Mouse (Mus musculus) E14TG2a.4 (cell line): ENCODE results near the gene Grb14.

Experiments
- H3K27me3 ChIP-seq: 2 replicates; pipeline ENCODE4 v1.6.1; 2014; ENCODE audit warnings: low read length, control low read depth; ENCODE audit not compliant: insufficient read depth
- H3K36me3 ChIP-seq: 2 replicates; pipeline ENCODE4 v1.6.1; 2014; ENCODE audit warnings: low read length, control low read depth; ENCODE audit not compliant: insufficient read depth
- H3K4me1 ChIP-seq: replicated peaks from 2 replicates; pipeline ENCODE4 v1.6.1; 2014; ENCODE audit warnings: low read depth, low read length, control low read depth
- H3K4me3 ChIP-seq: replicated peaks from 2 replicates; pipeline ENCODE4 v1.5.1; 2014; ENCODE audit warnings: mild to moderate bottlenecking, low read length
- H3K9me3 ChIP-seq: 2 replicates; pipeline ENCODE4 v1.6.1; 2014; ENCODE audit warnings: low read length, control low read depth
- CTCF ChIP-seq: conservative IDR thresholded peaks from 2 replicates; pipeline ENCODE4 v1.5.1; 2014; ENCODE audit warnings: low read length
- NANOG ChIP-seq: IDR thresholded peaks from 2 replicates; pipeline ENCODE4 v1.6.1; 2014; ENCODE audit warnings: borderline replicate concordance, low read length, mixed read lengths
- POU5F1 ChIP-seq: IDR thresholded peaks from 2 replicates; pipeline ENCODE4 v1.6.1; 2014; ENCODE audit warnings: low read length, borderline replicate concordance

Gene Grb14

DNA sequence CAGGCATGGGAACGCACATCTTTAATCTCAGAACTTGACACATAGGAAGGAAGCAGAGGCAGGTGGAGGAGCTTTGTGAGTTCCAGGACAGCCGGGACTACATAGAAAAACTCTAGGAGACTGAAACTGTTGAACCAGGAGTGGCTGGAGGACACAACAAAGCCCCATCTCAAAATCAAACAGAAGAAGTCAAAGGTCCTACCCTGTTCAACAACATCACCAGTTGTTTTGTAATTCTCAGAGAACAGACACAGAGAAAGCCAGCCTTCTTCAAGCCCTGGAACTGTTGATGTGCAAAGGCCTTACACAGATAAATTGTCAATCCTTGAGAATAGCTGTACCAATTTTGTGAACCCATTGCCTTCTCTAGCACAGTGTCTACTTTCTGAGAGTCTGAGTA is 29.7 kb downstream of the Grb14 start:
- Histone ChIP-seq H3K4me1 (no peaks in the 10 kb centered on the region), H3K4me3 (no peak overlapping the region), H3K36me3 (no peaks in the 10 kb centered on the region), H3K9me3 (no peaks in the 10 kb centered on the region), H3K27me3 (no peaks in the 10 kb centered on the region)
- no peak for TF ChIP-seq POU5F1
- no peak for TF ChIP-seq CTCF
- TF ChIP-seq NANOG, result no peak

DNA sequence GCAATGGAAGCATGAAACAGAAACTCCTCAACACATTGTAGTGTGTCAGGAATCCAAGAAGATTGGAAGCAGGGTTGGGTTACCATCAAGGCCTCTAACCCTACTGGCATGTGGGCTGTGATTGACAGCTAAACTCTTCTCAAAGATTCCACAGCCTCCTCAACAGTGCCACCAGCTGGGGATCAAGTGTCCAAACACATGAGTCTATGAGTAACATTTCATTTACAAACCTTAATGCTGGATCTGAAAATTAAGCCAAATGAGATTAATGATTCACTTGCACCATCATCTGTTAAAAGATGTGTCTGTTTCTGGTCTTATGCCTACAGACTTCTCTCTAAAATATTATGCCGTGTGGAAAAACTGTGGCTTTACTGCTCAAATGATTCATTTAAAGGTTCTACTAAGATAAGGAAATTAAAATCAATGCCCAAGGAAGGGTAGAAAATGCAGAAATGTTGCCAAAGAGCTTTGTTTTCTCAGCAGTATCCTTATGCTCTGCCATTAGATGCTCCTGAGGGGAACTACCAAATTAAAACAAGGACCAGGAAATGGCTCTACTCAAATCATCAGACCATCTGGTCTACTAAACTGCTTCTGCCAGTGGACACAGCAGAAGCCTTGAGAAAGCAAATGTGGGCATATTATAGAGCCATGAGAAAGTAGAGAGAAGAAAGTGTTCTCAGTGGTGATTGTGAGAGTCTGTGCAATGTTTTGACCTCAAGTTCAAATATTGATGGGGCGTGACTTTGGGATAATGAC is 35.2 kb downstream of the Grb14 start:
- Histone ChIP-seq H3K4me1 (no peaks in the 10 kb centered on the region), H3K9me3 (no peaks in the 10 kb centered on the region), H3K36me3 (no peaks in the 10 kb centered on the region), H3K27me3 (no peaks in the 10 kb centered on the region), H3K4me3 (no peak overlapping the region)
- TF ChIP-seq NANOG (no peak), POU5F1 (no peak), CTCF (no peak)

DNA sequence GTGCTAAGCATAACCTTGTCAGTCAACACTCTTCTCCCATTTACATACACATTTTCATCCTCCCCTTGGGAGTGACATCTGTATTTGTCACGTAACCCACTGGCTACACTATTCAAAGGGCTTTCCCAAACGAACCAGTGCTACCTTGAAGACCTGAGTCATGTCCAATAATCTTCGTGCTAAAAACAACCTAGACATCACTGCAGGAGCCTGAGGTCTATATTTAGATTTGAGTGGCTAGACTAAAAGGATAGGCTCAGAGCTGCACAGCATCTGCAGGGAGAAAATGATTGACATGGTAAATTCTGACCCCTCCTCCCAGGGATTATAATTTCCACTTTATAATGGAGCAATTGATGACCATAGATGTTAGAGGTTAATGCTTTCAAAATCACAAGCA is 37.0 kb downstream of the Grb14 start:
- no peak for TF ChIP-seq NANOG
- no peak for TF ChIP-seq CTCF
- no peak for TF ChIP-seq POU5F1
- Histone ChIP-seq H3K9me3 (no peaks in the 10 kb centered on the region), H3K27me3 (no peaks in the 10 kb centered on the region), H3K4me1 (no peaks in the 10 kb centered on the region), H3K4me3 (no peak overlapping the region), H3K36me3 (no peaks in the 10 kb centered on the region)

DNA sequence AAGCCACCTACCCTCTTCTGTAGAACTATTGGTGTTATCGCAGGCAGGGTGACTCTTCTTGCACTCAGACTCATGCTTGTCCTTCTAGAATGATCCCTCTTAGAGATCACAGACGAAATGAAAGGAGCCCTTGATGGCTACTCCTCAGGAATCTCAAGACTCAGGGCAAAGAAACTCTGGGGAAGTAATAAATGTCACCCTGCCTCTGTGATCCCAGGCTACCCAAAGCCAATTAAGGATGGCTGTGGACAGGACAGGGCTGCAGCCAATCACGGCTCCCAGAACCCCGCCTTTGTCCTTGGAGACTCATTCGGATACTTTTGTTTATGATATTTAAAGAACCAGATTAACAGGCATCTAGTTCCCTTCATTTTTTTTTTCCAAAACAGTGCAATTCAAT is 49.2 kb downstream of the Grb14 start:
- Histone ChIP-seq H3K4me1 (no peaks in the 10 kb centered on the region), H3K36me3 (no peaks in the 10 kb centered on the region), H3K4me3 (no peak overlapping the region), H3K9me3 (no peaks in the 10 kb centered on the region), H3K27me3 (no peaks in the 10 kb centered on the region)
- TF ChIP-seq CTCF (no peak), POU5F1 (no peak), NANOG (no peak)

DNA sequence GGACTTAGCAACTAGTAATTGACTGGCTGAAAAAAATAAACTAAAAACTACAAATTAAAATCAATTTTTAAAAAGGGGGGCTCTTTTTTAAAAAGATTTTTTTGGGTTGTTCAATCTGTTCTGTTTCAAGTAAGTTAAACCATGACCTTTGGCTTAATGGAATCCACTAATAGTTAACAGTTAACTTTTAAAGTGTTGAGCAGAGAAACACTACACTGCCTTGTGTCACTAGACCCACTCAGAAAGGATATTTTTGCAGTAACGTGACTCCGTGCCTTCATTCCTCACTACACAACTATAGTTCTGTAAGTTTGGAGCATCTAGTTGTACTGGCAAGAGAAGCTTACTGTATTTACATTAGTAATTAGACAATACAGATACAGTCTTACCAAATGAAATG is 50.2 kb downstream of the Grb14 start:
- no peaks in the 10 kb centered on the region for H3K4me1 ChIP-seq
- H3K4me3 ChIP-seq, result no peak overlapping the region
- H3K27me3 ChIP-seq, result no peaks in the 10 kb centered on the region
- TF ChIP-seq NANOG, result no peak
- no peak for TF ChIP-seq CTCF
- no peak for TF ChIP-seq POU5F1
- no peaks in the 10 kb centered on the region for H3K36me3 ChIP-seq
- H3K9me3 ChIP-seq, result no peaks in the 10 kb centered on the region

DNA sequence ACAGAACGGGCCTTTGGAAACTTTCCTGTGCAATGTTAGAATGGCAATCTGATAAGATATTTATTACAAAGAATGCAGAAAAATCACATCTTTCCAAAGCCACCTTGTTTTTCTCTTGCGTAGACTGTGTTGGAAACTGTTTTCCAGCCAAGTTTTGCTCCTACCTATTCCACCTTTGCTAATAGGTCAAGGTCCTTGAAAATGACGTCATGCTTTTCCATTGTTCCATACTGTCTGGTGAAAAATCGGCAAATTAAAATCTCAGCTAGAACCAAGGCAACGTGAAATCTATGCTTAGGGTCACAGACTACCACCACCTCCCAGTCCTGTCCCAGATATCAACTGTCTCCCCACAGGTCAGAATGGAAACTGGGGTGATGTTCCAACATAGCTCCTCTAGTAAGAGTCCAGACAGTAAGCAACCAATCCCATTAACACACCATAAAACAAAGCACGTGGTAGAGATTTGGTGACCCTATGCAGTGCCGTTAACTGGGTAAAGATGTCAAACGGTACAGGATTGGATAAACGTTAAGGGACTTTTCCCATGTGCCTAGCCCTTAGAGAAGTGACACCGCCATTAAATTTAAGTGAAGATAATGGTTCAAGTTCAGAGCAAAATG is 50.9 kb downstream of the Grb14 start:
- Histone ChIP-seq H3K4me1 (no peaks in the 10 kb centered on the region), H3K9me3 (no peaks in the 10 kb centered on the region), H3K27me3 (no peaks in the 10 kb centered on the region), H3K4me3 (no peak overlapping the region), H3K36me3 (no peaks in the 10 kb centered on the region)
- TF ChIP-seq NANOG (no peak), CTCF (no peak), POU5F1 (no peak)

DNA sequence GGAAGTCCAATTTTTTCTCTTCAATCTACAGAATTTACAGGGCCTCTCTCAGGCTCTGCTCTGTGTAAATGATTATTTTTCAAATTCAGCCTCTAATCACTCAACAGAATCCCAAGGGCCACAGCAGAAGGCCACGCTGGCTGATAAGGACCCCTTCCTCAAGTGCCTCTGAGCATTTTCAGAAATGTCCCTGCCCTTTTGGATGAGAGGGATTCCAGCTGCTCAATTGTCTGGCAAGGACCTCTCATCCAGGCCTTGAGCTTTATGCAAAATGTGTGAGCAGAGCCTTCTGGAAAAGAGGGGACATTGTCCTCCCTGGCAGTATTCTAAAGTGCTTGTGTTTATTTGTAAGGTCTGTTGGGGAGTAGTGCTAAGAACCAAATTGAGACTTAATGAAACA is 51.7 kb downstream of the Grb14 start:
- no peak overlapping the region for H3K4me3 ChIP-seq
- H3K27me3 ChIP-seq, result no peaks in the 10 kb centered on the region
- TF ChIP-seq NANOG (no peak), POU5F1 (no peak), CTCF (no peak)
- no peaks in the 10 kb centered on the region for H3K4me1 ChIP-seq
- no peaks in the 10 kb centered on the region for H3K36me3 ChIP-seq
- H3K9me3 ChIP-seq, result no peaks in the 10 kb centered on the region

DNA sequence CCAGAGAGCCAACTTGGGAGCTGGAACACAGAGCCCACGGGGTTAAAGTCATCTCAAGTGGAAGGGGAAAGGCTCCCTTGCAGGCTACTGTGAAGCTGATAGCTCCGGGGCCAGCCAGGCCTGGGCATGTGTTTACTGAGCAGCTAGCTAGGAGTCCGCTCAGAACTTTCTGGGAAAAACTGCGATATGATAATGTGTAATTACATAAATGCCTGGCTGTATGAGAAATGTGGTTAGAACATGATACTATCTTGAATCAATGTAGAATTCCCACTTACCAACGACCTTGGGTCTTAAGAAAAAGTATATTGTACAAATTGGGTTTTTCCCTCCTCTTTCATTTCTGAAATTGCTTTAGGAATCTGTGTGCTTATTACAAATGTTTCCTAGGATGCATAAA is 53.0 kb downstream of the Grb14 start:
- Histone ChIP-seq H3K9me3 (no peaks in the 10 kb centered on the region), H3K36me3 (no peaks in the 10 kb centered on the region)

GRCm38 (mm10) chr2:64970992-64971391 is 53.8 kb downstream of the Grb14 start:
- H3K36me3 ChIP-seq, result no peaks in the 10 kb centered on the region
- TF ChIP-seq POU5F1, result no peak
- no peak for TF ChIP-seq CTCF
- TF ChIP-seq NANOG, result no peak
- no peaks in the 10 kb centered on the region for H3K27me3 ChIP-seq
- H3K4me3 ChIP-seq, result no peak overlapping the region
- H3K4me1 ChIP-seq, result no peaks in the 10 kb centered on the region
- H3K9me3 ChIP-seq, result no peaks in the 10 kb centered on the region

More for the DNA sequence above, 53.0 kb downstream of the Grb14 start:
- Histone ChIP-seq H3K4me3 (no peak overlapping the region), H3K4me1 (no peaks in the 10 kb centered on the region), H3K27me3 (no peaks in the 10 kb centered on the region)
- TF ChIP-seq POU5F1 (no peak), NANOG (no peak), CTCF (no peak)
